Mouse (Mus musculus) gastrocnemius, postnatal 36 days (tissue): ENCODE data around the gene Dnaaf1. TPM values are rescaled to one million over a fixed set of nuclear protein-coding genes. Genes with fewer than 3 reads are reported as not detected.

Experiments used
- DNase-seq, 2 experiments: peaks; one replicate each; pipeline ENCODE4 v3.0.0; 2022
- intact Hi-C: fragments of 180-260 bp; cut with DNase I; formaldehyde crosslinking; loops from one replicate; pipeline ENCODE4 v1.15.1; 2025
- total RNA-seq, 2 experiments: library from RNA; stranded (reverse); gene quantifications; 2 replicates each; pipeline ENCODE4 v1.2.3; 2021

Dnaaf1 gene
- total RNA-seq, 2 experiments from 2014 or later = not detected

DNA sequence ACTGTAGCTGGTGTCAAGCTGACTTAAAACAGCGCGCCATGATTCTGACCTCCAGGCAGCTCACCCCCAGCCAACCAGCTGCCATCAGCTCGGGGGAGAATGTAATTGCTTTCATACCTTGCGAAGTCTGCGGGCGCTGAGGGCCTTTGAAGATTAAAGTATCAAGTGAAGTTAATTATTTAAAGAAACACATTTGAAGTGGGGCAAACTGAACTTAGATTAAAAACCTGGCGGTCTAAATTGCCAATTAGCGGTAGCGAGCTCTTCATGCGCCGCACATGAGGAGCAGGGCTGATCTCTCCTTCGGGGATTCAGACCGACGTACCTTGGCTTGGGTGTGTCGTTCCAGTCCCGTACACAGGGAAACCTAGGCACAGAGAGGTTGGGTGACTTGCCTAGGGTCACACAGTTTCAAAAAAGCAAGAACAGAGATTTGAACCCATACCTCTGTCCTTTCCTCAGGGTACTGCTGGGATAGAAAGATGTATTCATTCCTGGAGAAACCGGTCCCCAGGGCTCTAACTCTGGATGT is 69.5 kb downstream of the Dnaaf1 start:
- DNase-seq = no peak
- intact Hi-C loops = no loop called here

DNA sequence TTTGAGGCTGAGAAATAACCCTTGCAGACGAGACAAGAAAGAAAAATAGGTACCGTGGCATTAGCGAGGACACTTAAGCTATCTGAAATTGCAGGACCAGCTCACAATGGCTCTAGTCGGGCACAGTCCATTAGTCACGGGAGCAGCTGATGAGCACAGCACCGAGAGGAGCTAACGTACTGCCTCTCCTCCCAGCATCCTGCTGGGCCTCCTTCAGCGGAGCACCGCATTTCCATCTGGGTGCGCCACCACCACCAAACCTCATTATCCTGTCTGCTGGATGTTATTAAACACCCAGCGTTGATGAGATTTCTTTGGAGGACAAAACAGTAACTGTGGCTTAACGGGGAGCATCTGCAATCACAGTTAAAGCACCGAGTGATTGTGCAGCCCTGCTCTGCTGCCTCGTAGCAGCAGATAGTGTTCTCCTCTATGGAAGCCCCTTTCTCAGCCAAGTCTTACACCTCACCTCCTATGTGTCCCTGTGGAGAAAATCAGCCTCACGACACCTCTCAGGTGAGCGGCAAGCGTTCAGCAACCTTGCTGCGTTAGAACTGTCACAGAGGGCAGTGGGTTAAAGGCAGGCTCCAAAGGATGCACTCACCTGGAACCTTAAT is 70.1 kb downstream of the Dnaaf1 start:
- intact Hi-C loops = no loop called here

DNA sequence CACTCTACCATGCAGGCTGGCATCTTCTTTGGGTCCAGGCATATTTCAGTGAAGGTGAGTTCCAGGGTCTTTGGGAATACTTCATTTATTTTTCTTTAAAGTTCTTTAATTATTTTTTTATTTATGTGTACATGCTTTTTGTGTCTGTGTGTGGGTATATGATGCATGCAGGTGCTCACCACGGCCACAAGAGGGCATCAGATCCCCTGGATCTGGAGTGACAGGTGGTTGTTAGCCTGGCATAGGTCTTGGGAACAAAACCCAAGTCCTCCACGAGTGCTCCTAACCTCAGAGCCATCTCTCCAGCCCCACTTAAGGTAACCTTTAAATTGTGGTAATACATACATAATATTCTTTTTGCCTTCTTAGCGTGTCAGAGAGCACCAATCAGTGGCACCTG is 71.2 kb downstream of the Dnaaf1 start:
- intact Hi-C loops = no loop called here
- DNase-seq = no peak

More for the DNA sequence above, 70.1 kb downstream of the Dnaaf1 start:
- DNase-seq = no peak

DNA sequence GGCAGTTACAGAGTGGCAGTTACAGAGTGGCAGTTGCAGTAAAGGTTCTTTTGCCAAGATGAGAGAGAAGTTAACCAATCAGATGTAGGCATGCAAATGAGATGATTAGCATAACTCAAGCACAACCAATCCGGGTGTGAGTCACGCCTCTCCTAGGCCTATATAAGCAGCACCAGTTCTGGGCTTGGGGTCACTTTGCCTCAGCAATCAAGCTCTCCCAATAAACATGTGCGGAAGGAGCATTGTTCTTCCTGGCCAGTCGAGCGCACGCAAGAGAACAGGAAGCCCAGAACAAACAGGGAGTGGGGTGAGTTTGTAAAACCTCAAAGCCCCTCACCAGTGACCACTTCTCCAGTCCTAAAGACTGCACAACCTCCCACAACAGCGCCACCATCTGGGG is 71.8 kb downstream of the Dnaaf1 start:
- DNase-seq = no peak
- intact Hi-C loops = no loop called here

Other genes with a start within 250 kb of the Dnaaf1 start
- gene Hsbp1, start 230.7 kb upstream of the Dnaaf1 start, total RNA-seq = 100 to 1,000 TPM; 131 to 132 TPM
- 100 to 1,000 TPM in 1 of 2 experiments, 10 to 100 TPM in 1; 73.5 to 114 TPM for gene Mlycd, start 180.4 kb upstream of the Dnaaf1 start, total RNA-seq
- gene Osgin1, start 141.1 kb upstream of the Dnaaf1 start, total RNA-seq = 10 to 100 TPM; 15.1 to 17.3 TPM
- under 1 TPM in 1 of 2 experiments, not detected in 1; 0.52 TPM for gene Necab2, start 128.5 kb upstream of the Dnaaf1 start, total RNA-seq
- gene Slc38a8, start 73.5 kb upstream of the Dnaaf1 start, total RNA-seq = not detected
- 10 to 100 TPM; 24.0 to 29.0 TPM for gene Mbtps1, start 16.5 kb upstream of the Dnaaf1 start, total RNA-seq
- 10 to 100 TPM; 14.0 to 14.9 TPM for gene Hsdl1, start 52 bp upstream of the Dnaaf1 start, total RNA-seq
- gene Taf1c, start 30.0 kb downstream of the Dnaaf1 start, total RNA-seq = 1 to 10 TPM; 4.0 to 4.8 TPM
- under 1 TPM; 0.17 to 0.20 TPM for gene Adad2, start 37.5 kb downstream of the Dnaaf1 start, total RNA-seq
- 10 to 100 TPM; 12.6 to 26.2 TPM for gene Kcng4, start 60.4 kb downstream of the Dnaaf1 start, total RNA-seq
- 100 to 1,000 TPM; 103 to 105 TPM for gene Wfdc1, start 91.1 kb downstream of the Dnaaf1 start, total RNA-seq
- under 1 TPM; 0.13 to 0.32 TPM for gene Atp2c2, start 124.8 kb downstream of the Dnaaf1 start, total RNA-seq
- 1 to 10 TPM; 3.7 to 4.9 TPM for gene Tldc1, start 203.2 kb downstream of the Dnaaf1 start, total RNA-seq